Mouse (Mus musculus) lung, adult 2 months (tissue): ENCODE data around the gene Cox16.

Experiments used
- CTCF ChIP-seq: fragments of 200-500 bp; IDR thresholded peaks from 2 replicates; pipeline ENCODE4 v1.5.1; 2011; ENCODE audit warnings: mild to moderate bottlenecking, low read length, control low read depth; ENCODE audit not compliant: insufficient read depth
- POLR2A ChIP-seq: fragments of 200-500 bp; IDR thresholded peaks from 2 replicates; pipeline ENCODE4 v1.6.1; 2011; ENCODE audit warnings: low read depth, mild to moderate bottlenecking, control low read depth, low read length, borderline replicate concordance; ENCODE audit errors: extremely low read depth

DNA sequence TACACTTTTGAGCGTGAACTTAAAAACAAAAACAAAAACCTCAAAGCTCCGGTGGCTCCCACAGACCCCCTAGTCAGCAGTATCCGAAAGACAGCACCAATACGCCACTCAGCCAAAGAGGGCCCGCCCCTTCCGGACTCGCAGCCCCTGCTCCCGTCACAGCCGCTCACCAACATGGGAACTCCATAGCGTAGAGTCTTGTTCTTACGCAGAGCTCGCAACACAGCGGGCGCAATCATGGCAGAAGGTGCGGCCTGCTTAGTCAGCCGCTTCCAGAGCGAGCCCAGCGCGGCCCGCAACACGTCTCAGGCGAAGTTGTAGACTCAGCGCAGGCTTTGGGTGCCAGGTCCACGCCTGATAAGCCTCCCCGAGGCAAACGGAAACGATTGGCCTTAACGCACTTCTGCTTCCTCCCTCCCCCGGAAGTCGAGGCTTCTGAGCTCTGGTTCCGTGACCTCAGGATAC is at the start of gene Cox16:
- no peak for TF ChIP-seq CTCF
- peak; percentile 65; the same call in 1 of the 2 replicates for TF ChIP-seq POLR2A
